Mouse (Mus musculus) thymus, adult 2 months (tissue): ENCODE measurements at regions not wholly inside any gene's neighbourhood (a gene's known extent, or its start where the extent isn't known, plus 50 kb on each side); places are given as distances from the start of the nearest gene placed in this dataset.

Experiments used
- DNase-seq: peaks from one replicate; pipeline ENCODE4 v3.0.0; 2021
- H3K27ac ChIP-seq: fragments of 200-500 bp; 2 replicates; pipeline ENCODE4 v1.5.1; 2012; ENCODE audit warnings: low read length, control low read depth; ENCODE audit not compliant: control insufficient read depth, insufficient read depth
- H3K27me3 ChIP-seq: fragments of 200-500 bp; 2 replicates; pipeline ENCODE4 v1.6.1; 2012; ENCODE audit warnings: mild to moderate bottlenecking, low read length, moderate library complexity, mixed read lengths; ENCODE audit not compliant: control insufficient read depth, insufficient read depth
- H3K36me3 ChIP-seq: fragments of 200-500 bp; 2 replicates; pipeline ENCODE4 v1.6.1; 2012; ENCODE audit warnings: mild to moderate bottlenecking, low read length, moderate library complexity; ENCODE audit not compliant: control insufficient read depth, insufficient read depth
- H3K4me1 ChIP-seq: fragments of 200-500 bp; replicated peaks from 2 replicates; pipeline ENCODE4 v1.6.1; 2012; ENCODE audit warnings: low read length; ENCODE audit not compliant: control insufficient read depth, insufficient read depth
- H3K4me3 ChIP-seq: fragments of 200-500 bp; 2 replicates; pipeline ENCODE4 v1.5.1; 2012; ENCODE audit warnings: mild to moderate bottlenecking, low read length, control low read depth, moderate library complexity; ENCODE audit not compliant: control insufficient read depth, insufficient read depth
- CTCF ChIP-seq: fragments of 200-500 bp; IDR thresholded peaks from 2 replicates; pipeline ENCODE4 v1.5.1; 2012; ENCODE audit warnings: mild to moderate bottlenecking, control low read depth, low read length, moderate library complexity, borderline replicate concordance; ENCODE audit not compliant: control insufficient read depth, poor library complexity, insufficient read depth; ENCODE audit errors: extremely low read depth
- POLR2A ChIP-seq: fragments of 200-500 bp; IDR thresholded peaks from 2 replicates; pipeline ENCODE4 v1.6.1; 2012; ENCODE audit warnings: mild to moderate bottlenecking, low read length, control low read depth, moderate library complexity; ENCODE audit not compliant: control insufficient read depth, poor library complexity, insufficient read depth; ENCODE audit errors: extremely low read depth
- WGBS: fragments of 180-500 bp; shearing (Covaris S2); methylation state at CpG from one replicate; pipeline ENCODE4 v1.1.7; 2018; 5-methylcytosine and 5-hydroxymethylcytosine counted together

DNA sequence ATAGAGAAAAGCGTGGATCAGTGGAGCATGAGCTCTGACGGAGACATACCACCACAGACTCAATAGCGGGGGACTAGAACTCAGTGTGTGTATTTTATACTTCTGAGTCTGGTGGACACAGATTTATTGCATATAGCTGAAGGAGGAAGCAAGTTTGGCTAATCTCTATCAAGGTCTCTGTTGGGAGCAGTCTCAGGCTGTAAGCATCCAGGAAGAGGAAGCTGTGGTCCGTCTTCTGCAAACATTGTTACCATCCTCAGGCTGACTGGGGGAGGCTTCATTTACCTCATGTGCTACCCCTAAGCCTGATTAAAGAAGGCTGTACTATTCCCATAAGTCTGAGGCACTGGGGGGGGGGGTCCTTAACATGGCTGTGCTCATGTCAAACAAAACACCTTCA, 261.0 kb downstream of the Rnd3 start:
- H3K27ac ChIP-seq = no peak overlapping the region
- 17% methylated on average over 4 of the region's 4 CpGs for WGBS
- DNase-seq = no peak
- no peak overlapping the region for H3K4me3 ChIP-seq
- H3K36me3 ChIP-seq = no peaks in the 10 kb centered on the region
- no peaks in the 10 kb centered on the region for H3K27me3 ChIP-seq
- no peaks in the 10 kb centered on the region; the same call in 1 of the 2 replicates for H3K4me1 ChIP-seq
- TF ChIP-seq POLR2A = no peak
- no peak for TF ChIP-seq CTCF

DNA sequence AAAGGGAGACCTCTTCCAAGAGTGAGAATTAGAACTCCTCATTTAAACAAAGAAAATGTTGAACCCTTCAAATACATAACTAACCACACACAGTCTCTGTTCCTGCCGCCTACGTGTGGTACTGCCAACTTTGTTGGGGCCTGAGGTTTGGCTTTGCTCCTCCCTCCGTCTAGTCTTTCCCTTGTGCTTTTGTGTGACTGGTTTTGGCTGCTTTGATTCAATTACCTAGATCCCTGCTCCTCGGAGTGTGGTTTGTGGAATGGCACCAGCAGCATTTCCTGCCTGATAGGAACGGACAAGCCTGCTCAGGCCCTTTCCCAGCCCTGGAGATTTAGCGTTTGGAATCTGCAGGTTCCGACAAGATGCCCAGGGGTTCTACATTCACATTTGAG, 263.0 kb downstream of the Rnd3 start:
- Histone ChIP-seq H3K4me1 (no peaks in the 10 kb centered on the region; the same call in 1 of the 2 replicates), H3K27me3 (no peaks in the 10 kb centered on the region), H3K4me3 (no peak overlapping the region), H3K36me3 (no peaks in the 10 kb centered on the region), H3K27ac (no peak overlapping the region)
- no peak for DNase-seq
- WGBS = 37% methylated on average over 7 of the region's 7 CpGs
- TF ChIP-seq CTCF = no peak
- TF ChIP-seq POLR2A = no peak

DNA sequence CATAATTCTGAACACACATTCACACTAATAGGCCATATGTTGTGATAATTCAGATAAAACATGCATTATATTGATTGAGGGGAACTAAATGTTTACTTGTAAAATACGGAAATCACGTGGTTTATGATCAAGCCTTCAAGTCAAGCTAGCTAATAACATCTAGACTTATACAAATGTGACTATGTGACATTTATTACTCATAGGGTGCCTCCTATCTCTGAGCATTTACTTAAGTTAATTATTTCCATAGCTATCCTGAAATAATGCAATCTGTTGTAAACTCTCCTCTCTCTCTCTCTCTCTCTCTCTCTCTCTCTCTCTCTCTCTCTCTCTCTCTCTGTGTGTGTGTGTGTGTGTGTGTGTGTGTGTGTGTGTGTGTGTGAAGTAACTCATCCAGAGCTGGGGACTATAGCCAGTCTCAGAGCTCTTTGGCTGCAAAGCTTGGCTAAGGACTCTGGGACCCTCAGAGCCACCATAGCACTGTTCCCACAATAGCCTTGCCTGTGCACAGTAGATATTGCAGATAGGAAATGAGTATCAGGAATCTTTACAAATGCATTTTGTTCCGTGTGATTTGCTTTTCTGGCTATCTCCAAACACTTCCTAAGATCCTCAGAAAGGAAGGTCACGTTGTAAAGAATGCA, 263.5 kb downstream of the Rnd3 start:
- WGBS = 71% methylated on average over 4 of the region's 4 CpGs
- Histone ChIP-seq H3K36me3 (no peaks in the 10 kb centered on the region), H3K4me1 (no peaks in the 10 kb centered on the region; the same call in 1 of the 2 replicates), H3K27me3 (no peaks in the 10 kb centered on the region), H3K27ac (no peak overlapping the region), H3K4me3 (no peak overlapping the region)
- DNase-seq = no peak
- TF ChIP-seq POLR2A (no peak), CTCF (no peak)

DNA sequence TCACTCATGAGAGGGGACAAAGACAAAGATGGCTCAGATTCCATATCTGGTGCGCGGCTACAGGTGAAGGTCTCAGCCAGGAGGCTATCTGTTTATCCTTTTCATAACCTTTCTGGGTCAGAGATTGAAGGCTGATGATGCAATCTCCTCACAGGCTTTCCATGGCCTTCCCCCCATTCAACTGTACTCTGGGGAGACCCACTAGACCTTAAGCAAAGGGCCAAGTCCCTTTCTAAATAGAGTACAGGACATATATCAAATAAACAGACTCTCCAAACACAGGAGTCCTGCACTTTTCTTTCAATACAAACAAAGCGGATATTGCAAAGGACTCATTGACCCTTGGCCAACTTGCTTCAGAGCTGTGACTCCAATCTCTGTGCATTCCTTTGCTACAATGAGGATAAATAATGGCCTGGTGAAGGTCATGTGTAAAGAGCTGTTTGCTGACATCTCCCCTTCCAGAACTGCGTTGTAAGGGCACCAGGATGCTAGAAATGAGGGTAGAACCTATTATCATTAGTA, 267.3 kb downstream of the Rnd3 start:
- Histone ChIP-seq H3K4me1 (no peaks in the 10 kb centered on the region; the same call in 1 of the 2 replicates), H3K36me3 (no peaks in the 10 kb centered on the region), H3K4me3 (no peak overlapping the region), H3K27ac (no peak overlapping the region), H3K27me3 (no peaks in the 10 kb centered on the region)
- 96% methylated on average over 4 of the region's 4 CpGs for WGBS
- no peak for TF ChIP-seq POLR2A
- no peak for TF ChIP-seq CTCF
- DNase-seq = no peak

DNA sequence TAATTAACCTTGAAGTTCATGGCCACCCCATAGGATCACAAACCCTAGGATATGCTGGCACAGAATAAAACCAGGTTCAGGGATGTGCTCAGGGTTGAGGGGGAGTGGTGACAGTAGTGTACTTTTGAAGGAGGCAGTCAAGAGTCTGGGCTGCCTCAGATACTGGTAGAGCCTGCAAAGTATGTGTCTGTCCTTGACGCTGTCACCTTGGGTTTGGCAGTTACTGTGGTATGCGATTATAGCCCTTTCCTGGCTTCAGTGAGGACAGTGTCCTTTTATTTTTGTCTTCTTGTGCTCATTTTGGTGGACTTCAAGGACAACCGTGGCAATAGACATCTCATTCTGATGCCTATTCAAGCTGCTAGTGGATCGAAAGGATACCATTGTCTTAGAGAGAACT, 268.1 kb downstream of the Rnd3 start:
- H3K36me3 ChIP-seq = no peaks in the 10 kb centered on the region
- TF ChIP-seq CTCF (no peak), POLR2A (no peak)
- H3K4me3 ChIP-seq = no peak overlapping the region
- DNase-seq = no peak
- no peak overlapping the region for H3K27ac ChIP-seq
- no peaks in the 10 kb centered on the region; the same call in 1 of the 2 replicates for H3K4me1 ChIP-seq
- 96% methylated on average over 4 of the region's 4 CpGs for WGBS
- H3K27me3 ChIP-seq = no peaks in the 10 kb centered on the region

DNA sequence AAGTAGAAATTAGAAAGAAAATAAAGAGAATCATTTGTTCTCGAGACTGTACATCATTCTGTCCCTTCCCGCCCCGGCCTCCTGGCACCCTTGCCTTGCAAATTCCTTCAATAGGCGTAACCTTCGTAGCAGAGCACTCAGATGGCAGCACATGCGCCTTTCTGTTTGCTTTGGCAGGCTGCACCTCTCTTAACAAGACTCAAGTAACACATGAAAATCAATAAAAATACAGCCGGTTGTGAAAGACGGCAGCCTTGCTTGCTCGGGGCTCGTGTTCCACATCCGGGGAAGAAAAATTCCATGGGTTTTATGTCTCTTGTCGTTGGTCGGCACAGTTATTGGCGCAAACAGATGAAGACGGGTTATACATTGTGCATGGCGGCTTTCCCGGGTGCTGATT, 271.2 kb downstream of the Rnd3 start:
- H3K36me3 ChIP-seq = no peaks in the 10 kb centered on the region
- H3K27ac ChIP-seq = no peak overlapping the region
- 92% methylated on average over 17 of the region's 17 CpGs for WGBS
- H3K27me3 ChIP-seq = no peaks in the 10 kb centered on the region
- TF ChIP-seq CTCF (no peak), POLR2A (no peak)
- H3K4me1 ChIP-seq = no peaks in the 10 kb centered on the region
- no peak overlapping the region for H3K4me3 ChIP-seq
- DNase-seq = no peak
